Mouse (Mus musculus): ENCODE measurements around the gene Llcfc1.

Gene Llcfc1

DNA sequence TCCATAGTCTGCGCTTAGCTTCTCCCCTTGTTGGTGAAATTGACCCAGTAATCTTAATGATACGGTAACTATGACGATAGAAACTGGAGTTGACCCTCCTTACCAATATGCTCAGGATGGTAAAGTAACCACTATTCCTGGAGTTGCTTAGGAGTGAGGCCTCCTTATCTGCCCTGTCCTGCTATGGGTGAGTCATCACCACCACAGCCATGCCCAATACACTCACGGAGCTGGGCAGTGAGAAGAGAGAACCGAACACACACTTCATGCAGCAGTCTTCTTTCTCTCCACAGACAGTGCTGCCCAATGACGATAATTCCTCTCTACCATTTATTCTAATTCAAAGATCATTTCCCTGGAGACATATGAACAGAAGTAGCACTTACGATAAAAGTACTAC, 22.0 kb downstream of the Llcfc1 start:
- DNase-seq, result no peak

DNA sequence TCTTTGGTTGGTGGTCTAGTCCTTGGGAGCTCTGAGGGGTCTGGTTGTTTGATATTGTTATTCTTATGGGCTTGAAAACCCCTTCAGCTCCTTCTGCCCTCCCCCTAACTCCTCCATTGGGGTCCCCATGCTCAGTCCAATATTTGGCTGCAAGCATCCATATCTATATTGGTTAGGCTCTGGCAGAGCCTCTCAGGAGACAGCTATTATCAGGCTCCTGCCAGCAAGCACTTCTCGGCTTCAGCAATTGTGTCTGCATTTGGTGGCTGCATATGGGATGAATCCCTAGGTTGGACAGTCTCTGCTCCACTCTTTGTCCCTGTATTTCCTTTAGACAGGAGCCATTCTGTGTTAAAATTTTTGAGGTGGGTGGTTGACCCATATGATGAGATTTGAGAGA, 26.1 kb downstream of the Llcfc1 start:
- DNase-seq, result no peak

DNA sequence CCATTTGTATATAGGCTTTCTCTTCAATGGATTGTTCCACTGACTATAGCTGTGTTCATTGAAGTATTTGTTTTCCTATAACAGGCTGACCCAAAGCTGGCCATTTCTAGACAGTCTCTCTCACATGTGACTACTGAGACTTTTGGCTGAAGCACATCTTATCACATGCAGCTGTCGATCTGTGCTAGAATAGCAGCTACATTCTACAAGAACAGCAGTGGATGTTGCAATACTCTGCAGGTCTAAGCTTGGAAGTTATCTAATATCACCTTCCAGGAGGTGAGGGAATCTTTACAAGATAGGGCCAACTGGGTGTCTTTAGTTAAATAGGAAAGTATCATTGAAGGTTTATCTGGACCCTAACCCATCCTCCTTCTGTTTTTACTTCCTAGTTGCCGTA, 37.2 kb downstream of the Llcfc1 start:
- no peak for DNase-seq

DNA sequence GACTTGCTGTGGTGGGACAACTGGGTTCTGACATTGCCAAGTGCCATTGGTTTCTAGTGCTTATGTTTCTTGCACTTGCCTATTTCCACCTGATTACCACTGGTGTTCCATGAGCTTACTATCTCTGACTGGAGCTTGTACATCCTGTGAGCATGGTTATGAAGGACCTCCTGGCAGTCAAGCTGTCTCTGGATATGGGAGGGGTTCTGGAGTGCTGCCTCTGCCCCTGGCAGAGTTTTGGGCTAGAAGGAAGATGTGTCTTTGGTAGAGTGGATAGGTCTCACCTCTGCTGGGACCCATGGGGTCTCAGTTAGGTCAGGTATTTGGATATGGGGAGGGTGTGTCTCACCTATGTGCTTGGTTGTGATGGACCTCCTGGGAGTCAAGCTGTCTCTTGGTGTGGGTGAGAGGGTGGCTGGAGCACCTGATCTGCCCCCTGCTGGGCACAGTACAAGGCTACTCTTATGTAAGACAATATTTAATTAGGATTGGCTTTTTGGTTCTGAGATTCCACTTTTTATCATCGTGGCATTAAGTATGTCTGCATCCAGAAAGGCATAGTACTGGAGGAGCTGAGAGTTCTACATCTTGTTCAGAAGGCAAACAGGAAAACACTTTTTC, 43.9 kb downstream of the Llcfc1 start:
- DNase-seq, result no peak

DNA sequence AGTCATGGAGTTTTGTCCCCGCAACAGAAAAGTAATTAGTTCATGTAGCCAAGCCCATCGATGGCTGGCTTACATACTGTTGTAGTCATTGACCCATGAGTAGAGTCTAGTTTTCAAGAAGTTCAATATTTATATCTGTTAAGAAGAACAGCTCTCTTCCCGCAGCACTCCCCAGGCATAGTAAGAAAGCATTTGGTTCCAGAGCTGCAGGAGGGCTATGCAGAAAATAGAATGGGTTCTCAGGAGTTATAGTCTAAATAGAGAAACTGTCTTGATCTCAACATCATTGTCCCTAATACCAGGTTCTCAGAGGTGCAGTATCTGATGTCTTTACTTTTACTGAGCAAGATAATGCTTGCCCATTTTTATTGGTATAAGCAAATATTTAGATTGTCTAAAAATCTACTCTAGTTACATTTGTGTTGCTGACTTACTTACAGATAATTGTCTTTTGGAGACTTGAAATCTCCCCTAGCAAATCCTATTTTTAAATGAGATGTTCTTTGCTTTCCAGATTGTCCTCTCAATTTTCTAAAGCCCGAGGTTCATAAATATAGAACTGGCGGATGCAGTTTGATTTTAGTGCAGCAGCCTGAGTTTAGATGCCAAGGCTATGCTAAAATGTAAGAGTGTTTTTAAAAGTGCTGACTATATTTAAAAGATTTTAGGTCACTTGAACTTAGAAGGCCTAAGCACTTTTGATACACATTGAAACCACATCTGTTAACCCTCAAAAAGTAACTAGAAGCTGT, 50.7 kb downstream of the Llcfc1 start:
- DNase-seq, result no peak

All from kidney, adult 11 months (tissue).